Mouse (Mus musculus) gastrocnemius, adult 18-20 months (tissue): ENCODE measurements around the gene Edem3. TPM values are rescaled to one million over a fixed set of nuclear protein-coding genes. Genes with fewer than 3 reads are reported as not detected.
A peak's percentile ranks its signal among the peaks of the same experiment; 100 is the strongest.
"Not testable (repeated sequence)": the region's sequence is repeated elsewhere in the genome, so short reads cannot be mapped to it uniquely, and the experiment has no call there.

ENCODE experiments used
- DNase-seq: peaks from one replicate; pipeline ENCODE4 v3.0.0; 2021; ENCODE audit warnings: low spot score
- total RNA-seq, 2 experiments: library from RNA; stranded (reverse); gene quantifications; 2 replicates each; pipeline ENCODE4 v1.2.3; 2021

Edem3 gene
- total RNA-seq, 2 experiments from 2014 or later: 20.3 to 21.9 TPM

GRCm38 (mm10) chr1:151810628-151811421 lies 55.7 kb downstream of the Edem3 start:
- no peak for DNase-seq

GRCm38 (mm10) chr1:151811456-151811855 lies 56.3 kb downstream of the Edem3 start:
- DNase-seq: no peak

- no peak for DNase-seq
These were observed 57.0 kb downstream of the Edem3 start for GRCm38 (mm10) chr1:151812004-151812712.

- DNase-seq: no peak
These were observed 60.9 kb downstream of the Edem3 start for GRCm38 (mm10) chr1:151816051-151816450.

GRCm38 (mm10) chr1:151819190-151819589 lies 64.0 kb downstream of the Edem3 start:
- no peak for DNase-seq

- peak; percentile 76 for DNase-seq
These were observed 65.3 kb downstream of the Edem3 start for GRCm38 (mm10) chr1:151820457-151820856.

- peak; percentile 18 for DNase-seq
These were observed 69.9 kb downstream of the Edem3 start for GRCm38 (mm10) chr1:151825065-151825464.

GRCm38 (mm10) chr1:151831791-151832190 lies 76.6 kb downstream of the Edem3 start:
- no peak for DNase-seq

GRCm38 (mm10) chr1:151835261-151835660 lies 80.1 kb downstream of the Edem3 start:
- DNase-seq: no peak

- not testable (repeated sequence) for DNase-seq
These were observed 85.2 kb downstream of the Edem3 start for GRCm38 (mm10) chr1:151840345-151840744.

GRCm38 (mm10) chr1:151845252-151845832 lies 90.2 kb downstream of the Edem3 start:
- DNase-seq: no peak

- no peak for DNase-seq
These were observed 91.0 kb downstream of the Edem3 start for GRCm38 (mm10) chr1:151845926-151846782.

GRCm38 (mm10) chr1:151848286-151848685 lies 93.1 kb downstream of the Edem3 start:
- DNase-seq: no peak

GRCm38 (mm10) chr1:151849993-151850608 lies 94.9 kb downstream of the Edem3 start:
- DNase-seq: no peak

- no peak for DNase-seq
These were observed 96.1 kb downstream of the Edem3 start for GRCm38 (mm10) chr1:151851051-151851848.

- no peak for DNase-seq
These were observed 96.8 kb downstream of the Edem3 start for GRCm38 (mm10) chr1:151851976-151852375.

- DNase-seq: no peak
These were observed 100.4 kb downstream of the Edem3 start for GRCm38 (mm10) chr1:151855561-151855960.

- DNase-seq: no peak
These were observed 103.3 kb downstream of the Edem3 start for GRCm38 (mm10) chr1:151858474-151858873.

GRCm38 (mm10) chr1:151861334-151861995 lies 106.3 kb downstream of the Edem3 start:
- no peak for DNase-seq

GRCm38 (mm10) chr1:151862109-151862508 lies 106.9 kb downstream of the Edem3 start:
- DNase-seq: no peak
